Mouse (Mus musculus) bone marrow, adult 2 months (tissue): ENCODE results near the gene Slco1a6.

Source experiments
- CTCF ChIP-seq: fragments of 200-500 bp; IDR thresholded peaks from 2 replicates; pipeline ENCODE4 v1.5.1; 2011; ENCODE audit warnings: low read length, control low read depth; ENCODE audit not compliant: control insufficient read depth, insufficient read depth
- POLR2A ChIP-seq: fragments of 200-500 bp; IDR thresholded peaks from 2 replicates; pipeline ENCODE4 v1.6.1; 2011; ENCODE audit warnings: low read depth, mild to moderate bottlenecking, control low read depth, low read length, borderline replicate concordance; ENCODE audit not compliant: control insufficient read depth

DNA sequence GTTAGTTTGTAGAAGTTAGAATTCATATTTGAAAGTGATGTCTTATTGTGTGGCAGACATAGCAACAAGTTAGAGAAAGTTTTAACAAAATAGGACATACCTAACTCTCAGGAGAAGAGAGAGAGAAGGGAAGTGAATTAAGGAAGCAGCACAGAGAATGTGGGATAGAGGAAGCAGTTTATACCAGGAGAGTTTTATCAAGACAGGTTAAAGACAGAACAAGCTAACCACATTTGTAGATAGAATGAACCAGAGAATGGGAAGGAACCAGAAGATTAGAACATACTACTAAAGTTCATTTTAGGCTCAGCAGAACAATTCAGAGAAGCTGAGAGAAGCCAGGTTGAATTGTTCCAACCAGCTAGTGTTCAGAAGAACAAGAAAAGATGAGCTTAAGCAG is 7.8 kb downstream of the Slco1a6 start:
- TF ChIP-seq CTCF = no peak
- no peak for TF ChIP-seq POLR2A
